Mouse (Mus musculus) liver, adult 2 months (tissue): ENCODE data around the gene Auts2.

Experiments
- CTCF ChIP-seq: fragments of 200-500 bp; IDR thresholded peaks from 2 replicates; pipeline ENCODE4 v1.5.1; 2011; ENCODE audit warnings: low read depth, low read length, control low read depth
- POLR2A ChIP-seq: fragments of 200-500 bp; IDR thresholded peaks from 2 replicates; pipeline ENCODE4 v1.6.1; 2011; ENCODE audit warnings: low read length, control low read depth; ENCODE audit not compliant: insufficient read depth; ENCODE audit errors: extremely low read depth

- TF ChIP-seq POLR2A, result no peak
- no peak for TF ChIP-seq CTCF
These were observed 820.8 kb downstream of the Auts2 start for GRCm38 (mm10) chr5:131722361-131722760.
